Mouse (Mus musculus) skeletal muscle tissue, postnatal 0 days (tissue): ENCODE data around the gene Ankrd52. TPM values are rescaled to one million over a fixed set of nuclear protein-coding genes. Genes with fewer than 3 reads are reported as not detected.

ENCODE experiments used
- microRNA-seq, 2 experiments: library from miRNA; unstranded; fragments of <30 nt; microRNA quantifications; one replicate each; pipeline ENCODE4; 2016
- polyA plus RNA-seq: library from polyadenylated mRNA; unstranded; fragments of >200 nt; fragmentation: Nextera tagmentation; extraction: Ambion mirVana; gene quantifications from 2 replicates; pipeline ENCODE4 v1.2.1, GENCODE M21; 2015

Ankrd52 gene
- 6.1 and 6.9 TPM in 2 replicates for polyA plus RNA-seq

GRCm38 (mm10) chr10:128376455-128377211, at the start of gene Ankrd52:
TSS of gene Ankrd52 (plus strand) at chr10:128377115.

DNA sequence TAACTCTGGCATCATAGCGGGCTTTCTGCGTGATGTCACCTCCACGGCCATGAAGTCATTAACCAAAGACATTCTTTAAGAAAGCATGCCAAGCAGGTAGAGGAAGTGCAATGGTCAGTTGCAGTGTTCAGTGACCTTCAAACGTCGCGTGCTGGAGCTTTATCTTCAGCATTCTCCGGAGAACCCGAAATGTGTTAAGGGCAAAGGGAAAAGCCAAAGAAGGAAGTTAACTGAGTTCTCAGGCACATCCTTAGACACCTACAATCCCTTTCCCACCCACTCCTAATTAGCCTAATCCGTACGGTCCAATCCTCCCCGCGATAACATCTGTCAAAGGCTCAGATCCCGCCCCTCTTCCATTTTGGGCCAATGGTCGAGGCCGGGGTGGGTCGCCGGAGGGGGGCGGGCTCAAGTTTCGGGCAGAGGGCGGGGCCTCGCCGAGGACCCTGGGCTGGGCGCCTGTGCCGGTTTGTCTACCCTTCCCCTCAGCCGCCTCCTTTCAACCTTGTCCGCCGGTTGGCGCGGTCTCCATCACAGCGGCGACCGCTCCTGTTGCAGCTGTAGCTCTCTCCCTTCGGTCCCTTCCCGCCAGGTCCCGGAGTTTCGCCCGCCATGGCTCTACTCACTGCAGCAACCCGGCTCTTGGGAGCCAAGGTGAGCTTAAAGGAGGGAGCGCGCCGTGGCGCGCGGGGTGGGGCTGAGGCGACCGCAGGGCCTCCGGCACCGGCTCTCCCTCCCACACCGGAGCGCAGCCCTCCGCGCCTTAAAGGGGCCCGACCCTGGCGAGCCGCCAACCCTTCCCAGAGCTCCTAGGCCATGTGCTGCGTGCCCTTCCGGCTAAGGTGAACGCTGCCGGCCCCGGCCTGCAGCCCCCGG, 39.4 kb upstream of the Ankrd52 start, which contains the start of gene Cs:
TSS of gene Cs (plus strand) at position 429 of the 876 bp plus-strand sequence.

DNA sequence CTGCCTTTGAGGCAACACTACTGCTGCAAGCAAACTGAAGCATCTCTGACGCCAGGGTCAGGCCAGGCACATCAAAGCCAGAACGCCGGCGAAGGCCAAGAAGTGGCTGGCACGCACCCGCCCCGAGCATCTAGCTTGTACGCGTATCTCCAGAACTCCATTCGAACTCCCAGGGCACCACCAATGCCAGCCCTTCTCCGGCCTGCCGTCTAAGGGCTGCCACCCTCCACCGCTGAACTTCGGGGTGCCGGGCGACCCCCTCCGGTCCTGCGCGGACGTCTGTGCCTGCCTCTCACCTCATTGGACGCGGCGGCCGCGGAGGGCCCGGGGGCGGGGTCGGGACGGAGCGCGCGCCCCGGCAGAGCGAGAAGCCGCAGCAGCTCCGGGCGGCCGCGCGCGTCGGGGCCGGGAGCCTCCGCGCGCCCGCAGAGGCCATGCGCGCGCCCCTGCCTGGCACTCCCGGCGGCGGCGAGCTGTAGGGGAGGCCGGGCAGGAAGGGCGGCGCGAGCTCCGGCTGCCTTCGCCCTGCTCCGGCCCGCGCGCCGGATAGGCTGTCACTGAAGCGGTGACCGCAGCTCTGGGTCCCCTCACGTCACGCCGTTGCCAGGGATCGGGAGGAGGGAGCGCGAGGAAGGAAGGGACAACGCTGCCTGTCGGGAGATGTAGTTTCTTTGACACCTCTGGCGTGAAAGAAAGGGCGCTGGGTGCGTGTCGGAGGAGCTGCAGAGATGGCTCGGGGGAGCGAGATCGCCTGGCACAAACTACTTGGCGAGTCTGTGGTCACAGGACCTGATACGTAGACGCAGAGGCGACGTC, 8.3 kb upstream of the Ankrd52 start, which contains the start of gene Coq10a:
TSS of gene Coq10a (minus strand) at position 596 of the 816 bp plus-strand sequence.

DNA sequence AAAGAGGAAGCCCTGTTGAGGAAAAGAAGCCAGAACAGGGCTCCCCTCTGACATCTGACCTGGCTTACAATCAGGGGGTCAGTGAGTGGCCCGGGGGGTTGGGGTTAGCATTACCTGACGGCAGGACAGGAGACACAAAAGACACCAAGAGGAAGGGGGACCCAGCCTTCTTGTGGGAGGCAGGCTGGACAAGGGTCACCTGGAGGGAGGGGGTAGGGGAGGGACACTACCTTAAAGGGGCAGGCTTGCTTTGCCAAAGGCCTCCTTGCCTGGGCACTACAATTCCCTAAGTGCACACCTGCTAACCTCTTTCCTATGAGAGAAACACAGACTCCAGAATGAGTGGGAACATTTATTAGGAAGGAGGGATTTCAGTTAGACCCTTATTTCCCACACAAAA, 24.1 kb downstream of the Ankrd52 start, which contains the start of gene Slc39a5:
TSS of gene Slc39a5 (minus strand) at position 174 of the 400 bp plus-strand sequence.

GRCm38 (mm10) chr10:128411211-128412054, 34.5 kb downstream of the Ankrd52 start, which contains the start of the genes Nabp2 and Rnf41:
TSS of gene Nabp2 (minus strand) at chr10:128411492.
TSS of gene Rnf41 (plus strand) at chr10:128411657.

Small RNA genes lying within 50 kb of the gene (microRNA-seq; reads per million reads assigned to microRNA genes)
- gene Gm25361 (0 reads per million in 2 experiments), gene Gm26308 (0 reads per million in 2 experiments), gene Mir6914 (0 to 0.10 reads per million in 2 experiments), gene Mir6915 (0.42 to 0.81 reads per million in 2 experiments), gene Mir8105 (0 to 0.21 reads per million in 2 experiments)

Other genes with a start within 250 kb of the Ankrd52 start
- gene Rbms2, start 196.8 kb upstream of the Ankrd52 start, polyA plus RNA-seq = 20.6 and 25.1 TPM in 2 replicates
- gene Gls2, start 182.7 kb upstream of the Ankrd52 start, polyA plus RNA-seq = 0.41 and 0.71 TPM in 2 replicates
- 40.4 and 42.4 TPM in 2 replicates for gene Spryd4, start 165.3 kb upstream of the Ankrd52 start, polyA plus RNA-seq
- gene Mip, start 151.3 kb upstream of the Ankrd52 start, polyA plus RNA-seq = 0.06 TPM in 1 of 2 replicates, not detected in the other
- 7.7 and 9.4 TPM in 2 replicates for gene Timeless, start 145.1 kb upstream of the Ankrd52 start, polyA plus RNA-seq
- 0.10 TPM in 1 of 2 replicates, not detected in the other for gene Apon, start 123.0 kb upstream of the Ankrd52 start, polyA plus RNA-seq
- gene Apof, start 108.4 kb upstream of the Ankrd52 start, polyA plus RNA-seq = 0.17 and 0.60 TPM in 2 replicates
- 5.2 and 6.2 TPM in 2 replicates for gene Stat2, start 106.6 kb upstream of the Ankrd52 start, polyA plus RNA-seq
- gene Il23a, start 78.4 kb upstream of the Ankrd52 start, polyA plus RNA-seq = not detected in 2 replicates
- 10.7 and 11.6 TPM in 2 replicates for gene Pan2, start 73.8 kb upstream of the Ankrd52 start, polyA plus RNA-seq
- 172 and 198 TPM in 2 replicates for gene Cnpy2, start 54.7 kb upstream of the Ankrd52 start, polyA plus RNA-seq
- gene Cs, start 39.4 kb upstream of the Ankrd52 start, polyA plus RNA-seq = 392 and 409 TPM in 2 replicates
- 71.8 and 90.5 TPM in 2 replicates for gene Coq10a, start 8.1 kb upstream of the Ankrd52 start, polyA plus RNA-seq
- gene Slc39a5, start 24.1 kb downstream of the Ankrd52 start, polyA plus RNA-seq = not detected in 2 replicates
- gene Nabp2, start 34.4 kb downstream of the Ankrd52 start, polyA plus RNA-seq = 44.3 and 46.0 TPM in 2 replicates
- gene Rnf41, start 34.5 kb downstream of the Ankrd52 start, polyA plus RNA-seq = 16.0 and 17.7 TPM in 2 replicates
- 31.0 and 34.6 TPM in 2 replicates for gene Smarcc2, start 82.1 kb downstream of the Ankrd52 start, polyA plus RNA-seq
- gene Myl6, start 117.0 kb downstream of the Ankrd52 start, polyA plus RNA-seq = 641 and 849 TPM in 2 replicates
- 7.6 and 8.2 TPM in 2 replicates for gene Myl6b, start 121.6 kb downstream of the Ankrd52 start, polyA plus RNA-seq
- gene Esyt1, start 148.8 kb downstream of the Ankrd52 start, polyA plus RNA-seq = 28.4 and 33.0 TPM in 2 replicates
- gene Zc3h10, start 170.7 kb downstream of the Ankrd52 start, polyA plus RNA-seq = 4.7 and 6.6 TPM in 2 replicates
- gene Rpl41, start 172.2 kb downstream of the Ankrd52 start, polyA plus RNA-seq = 2,311 and 2,586 TPM in 2 replicates
- gene Pa2g4, start 188.9 kb downstream of the Ankrd52 start, polyA plus RNA-seq = 73.4 and 83.9 TPM in 2 replicates
- gene Erbb3, start 212.5 kb downstream of the Ankrd52 start, polyA plus RNA-seq = 8.4 and 9.2 TPM in 2 replicates
- gene Rps26, start 249.6 kb downstream of the Ankrd52 start, polyA plus RNA-seq = 419 and 480 TPM in 2 replicates